Mouse (Mus musculus) hindbrain, embryonic 11.5 days (tissue): ENCODE measurements at regions not wholly inside any gene's neighbourhood (a gene's known extent, or its start where the extent isn't known, plus 50 kb on each side); places are given as distances from the start of the nearest gene placed in this dataset.

Experiments
- ATAC-seq: fragments of 200-750 bp; cut with Nextera tagmentation; 2 replicates; pipeline ENCODE4 v1.8.0; 2017; ENCODE audit warnings: mild to moderate bottlenecking, moderate TSS enrichment, moderate library complexity; ENCODE audit not compliant: low FRiP score
- DNase-seq: peaks from one replicate; pipeline ENCODE4 v3.0.0-alpha.2; 2015; ENCODE audit warnings: low spot score
- H3K27ac ChIP-seq: fragments of 300-500 bp; sonication (generic); 2 replicates; pipeline ENCODE4 v1.5.1; 2014; ENCODE audit warnings: mild to moderate bottlenecking, low read depth, low read length
- H3K27me3 ChIP-seq: fragments of 300-500 bp; sonication (generic); 2 replicates; pipeline ENCODE4 v1.6.1; 2014; ENCODE audit warnings: mild to moderate bottlenecking, low read length, moderate library complexity, mixed read lengths; ENCODE audit not compliant: control insufficient read depth, insufficient read depth
- H3K36me3 ChIP-seq: fragments of 300-500 bp; sonication (generic); 2 replicates; pipeline ENCODE4 v1.6.1; 2014; ENCODE audit warnings: mild to moderate bottlenecking, low read length, moderate library complexity, mixed read lengths; ENCODE audit not compliant: control insufficient read depth, insufficient read depth
- H3K4me1 ChIP-seq: fragments of 300-500 bp; sonication (generic); replicated peaks from 2 replicates; pipeline ENCODE4 v1.6.1; 2014; ENCODE audit warnings: low read length, mixed read lengths; ENCODE audit not compliant: control insufficient read depth, insufficient read depth
- H3K4me2 ChIP-seq: fragments of 300-500 bp; sonication (generic); replicated peaks from 2 replicates; pipeline ENCODE4 v1.6.1; 2014; ENCODE audit warnings: mild to moderate bottlenecking, low read depth, low read length
- H3K4me3 ChIP-seq: fragments of 300-500 bp; sonication (generic); 2 replicates; pipeline ENCODE4 v1.5.1; 2014; ENCODE audit warnings: low read depth, low read length
- H3K9ac ChIP-seq: fragments of 300-500 bp; sonication (generic); 2 replicates; pipeline ENCODE4 v1.6.1; 2014; ENCODE audit warnings: low read depth, low read length
- H3K9me3 ChIP-seq: fragments of 300-500 bp; sonication (generic); 2 replicates; pipeline ENCODE4 v1.6.1; 2016; ENCODE audit warnings: low read length; ENCODE audit not compliant: control insufficient read depth
- WGBS: fragments of 180-500 bp; shearing (Covaris S2); extraction: QIAGEN DNeasy Blood & Tissue Kit; methylation state at CpG from one replicate; pipeline ENCODE4 v1.1.7; 2014; 5-methylcytosine and 5-hydroxymethylcytosine counted together

GRCm38 (mm10) chr10:96188168-96188567 is 51.8 kb downstream of the Gm5426 start:
- no peaks in the 10 kb centered on the region for H3K36me3 ChIP-seq
- ATAC-seq (no peak), DNase-seq (peak; percentile 10)
- no peak overlapping the region for H3K4me3 ChIP-seq
- no peaks in the 10 kb centered on the region for H3K9me3 ChIP-seq
- H3K27me3 ChIP-seq, result no peaks in the 10 kb centered on the region
- no peak overlapping the region for H3K9ac ChIP-seq
- 61% methylated on average over 7 of the region's 7 CpGs for WGBS
- H3K27ac ChIP-seq, result no peak overlapping the region
- no peaks in the 10 kb centered on the region for H3K4me1 ChIP-seq
- no peak overlapping the region for H3K4me2 ChIP-seq

- WGBS, result 37% methylated on average over 10 of the region's 10 CpGs
- peak; percentile 35 for DNase-seq
Observed at GRCm38 (mm10) chr10:96190168-96190987, 54.0 kb downstream of the Gm5426 start.

GRCm38 (mm10) chr10:96200932-96201641 is 64.7 kb downstream of the Gm5426 start:
- H3K4me1 ChIP-seq, result no peaks in the 10 kb centered on the region
- 81% methylated on average over 27 of the region's 27 CpGs for WGBS
- no peak overlapping the region for H3K4me3 ChIP-seq
- H3K27me3 ChIP-seq, result no peaks in the 10 kb centered on the region
- H3K27ac ChIP-seq, result no peak overlapping the region
- H3K4me2 ChIP-seq, result no peak overlapping the region
- H3K36me3 ChIP-seq, result no peaks in the 10 kb centered on the region
- no peaks in the 10 kb centered on the region for H3K9me3 ChIP-seq
- no peak overlapping the region for H3K9ac ChIP-seq
- DNase-seq (no peak), ATAC-seq (no peak)

More at GRCm38 (mm10) chr10:96190168-96190987, 54.0 kb downstream of the Gm5426 start:
- no peaks in the 10 kb centered on the region for H3K27me3 ChIP-seq
- H3K27ac ChIP-seq, result peak overlapping the region; percentile 36; the same call in 1 of the 2 replicates
- no peaks in the 10 kb centered on the region for H3K4me1 ChIP-seq
- no peaks in the 10 kb centered on the region for H3K36me3 ChIP-seq
- ATAC-seq, result peak; percentile 89
- no peak overlapping the region for H3K4me2 ChIP-seq
- no peaks in the 10 kb centered on the region for H3K9me3 ChIP-seq
- no peak overlapping the region for H3K4me3 ChIP-seq
- H3K9ac ChIP-seq, result no peak overlapping the region

- no peaks in the 10 kb centered on the region for H3K27me3 ChIP-seq
- ATAC-seq, result no peak
- WGBS, result 65% methylated on average over 6 of the region's 6 CpGs
- H3K4me3 ChIP-seq, result no peak overlapping the region
- H3K9me3 ChIP-seq, result no peaks in the 10 kb centered on the region
- H3K4me2 ChIP-seq, result no peak overlapping the region
- no peak overlapping the region for H3K9ac ChIP-seq
- no peaks in the 10 kb centered on the region for H3K4me1 ChIP-seq
- DNase-seq, result no peak
- no peak overlapping the region for H3K27ac ChIP-seq
- no peaks in the 10 kb centered on the region for H3K36me3 ChIP-seq
Observed at GRCm38 (mm10) chr10:96201891-96202290, 65.5 kb downstream of the Gm5426 start.

- no peak for ATAC-seq
- H3K27ac ChIP-seq, result no peak overlapping the region
- no peak overlapping the region for H3K4me3 ChIP-seq
- no peak for DNase-seq
- no peaks in the 10 kb centered on the region for H3K36me3 ChIP-seq
- H3K9me3 ChIP-seq, result no peaks in the 10 kb centered on the region
- H3K27me3 ChIP-seq, result no peaks in the 10 kb centered on the region
- H3K4me1 ChIP-seq, result no peaks in the 10 kb centered on the region
- no peak overlapping the region for H3K4me2 ChIP-seq
- H3K9ac ChIP-seq, result no peak overlapping the region
Observed at GRCm38 (mm10) chr10:96202871-96203270, 66.5 kb downstream of the Gm5426 start.

- no peak for ATAC-seq
- WGBS, result 95% methylated on average over 5 of the region's 5 CpGs
- no peaks in the 10 kb centered on the region for H3K4me1 ChIP-seq
- DNase-seq, result no peak
- H3K9ac ChIP-seq, result no peak overlapping the region
- H3K27ac ChIP-seq, result no peak overlapping the region
- no peaks in the 10 kb centered on the region for H3K9me3 ChIP-seq
- H3K4me2 ChIP-seq, result no peak overlapping the region
- no peak overlapping the region for H3K4me3 ChIP-seq
- no peaks in the 10 kb centered on the region for H3K27me3 ChIP-seq
- H3K36me3 ChIP-seq, result no peaks in the 10 kb centered on the region
Observed at GRCm38 (mm10) chr10:96204198-96204597, 67.8 kb downstream of the Gm5426 start.

- H3K4me3 ChIP-seq, result no peak overlapping the region
- 66% methylated on average over 5 of the region's 5 CpGs for WGBS
- ATAC-seq, result no peak
- H3K36me3 ChIP-seq, result no peaks in the 10 kb centered on the region
- no peaks in the 10 kb centered on the region for H3K4me1 ChIP-seq
- no peak overlapping the region for H3K27ac ChIP-seq
- no peak overlapping the region for H3K9ac ChIP-seq
- no peaks in the 10 kb centered on the region for H3K9me3 ChIP-seq
- DNase-seq, result no peak
- H3K4me2 ChIP-seq, result no peak overlapping the region
- H3K27me3 ChIP-seq, result no peaks in the 10 kb centered on the region
Observed at GRCm38 (mm10) chr10:96209171-96209570, 72.8 kb downstream of the Gm5426 start.

- H3K4me1 ChIP-seq, result no peaks in the 10 kb centered on the region
- H3K36me3 ChIP-seq, result no peaks in the 10 kb centered on the region
- H3K4me3 ChIP-seq, result no peak overlapping the region
- no peak overlapping the region for H3K27ac ChIP-seq
- DNase-seq (no peak), ATAC-seq (no peak)
- 86% methylated on average over 7 of the region's 7 CpGs for WGBS
- H3K9ac ChIP-seq, result no peak overlapping the region
- no peak overlapping the region for H3K4me2 ChIP-seq
- H3K9me3 ChIP-seq, result no peaks in the 10 kb centered on the region
- H3K27me3 ChIP-seq, result no peaks in the 10 kb centered on the region
Observed at GRCm38 (mm10) chr10:96211189-96211588, 74.8 kb downstream of the Gm5426 start.

GRCm38 (mm10) chr10:96213876-96214275 is 77.5 kb downstream of the Gm5426 start:
- Histone ChIP-seq H3K36me3 (no peaks in the 10 kb centered on the region), H3K9ac (no peak overlapping the region), H3K4me1 (no peaks in the 10 kb centered on the region), H3K4me3 (no peak overlapping the region), H3K4me2 (no peak overlapping the region), H3K9me3 (no peaks in the 10 kb centered on the region), H3K27me3 (no peaks in the 10 kb centered on the region), H3K27ac (no peak overlapping the region)
- 1% methylated on average over 10 of the region's 10 CpGs for WGBS
- ATAC-seq, result peak; percentile 87
- DNase-seq, result peak; percentile 98
